In genomic region chrX:12014726-12015464, GRCm38 (mm10) we compare ENCODE assay signal across 13 mouse cellular contexts.
DNase-seq lines count a peak whose midpoint lies in the region; ATAC-seq and TF ChIP-seq lines count a peak whose summit lies in the region.
"Had no signal": no experiment of that assay in that cellular context is flagged by ENCODE, and none has a peak within 500 bp of the region (broad histone marks: within the 10 kb centered on the region; RNA-seq: fewer than 3 reads in every experiment).

No protein-coding gene starts in this region.

- H3K27me3 ChIP-seq in CH12.LX (replicated peaks): no peaks in the 10 kb centered on the region
- H3K27me3 ChIP-seq in neural tube, embryonic 15.5 days (replicated peaks): no peaks in the 10 kb centered on the region; the same call in 1 of the 2 replicates
- H3K27me3 ChIP-seq: embryonic facial prominence, embryonic 15.5 days had no signal

- WGBS in neural tube, embryonic 15.5 days: 47% methylated on average over 15 of the region's 15 CpGs

- dilution Hi-C loops in CH12.LX (cut with MboI; ENCODE audit: extremely low pct_ligation_motif_present, extremely low pct_unique_long_range_greater_than_20kb, low sequenced_read_pairs): no loop called here

- TF ChIP-seq POLR2A in CH12.LX (IDR thresholded peaks at IDR 0.05; ENCODE audit: low read depth, low read length): no peak

- H3K9me3 ChIP-seq in CH12.LX (replicated peaks; ENCODE audit: low read length): no peaks in the 10 kb centered on the region
- H3K9me3 ChIP-seq in neural tube, embryonic 15.5 days (replicated peaks): no peaks in the 10 kb centered on the region
- H3K9me3 ChIP-seq: embryonic facial prominence, embryonic 15.5 days; heart, embryonic 13.5 days had no signal

- no peak for TF ChIP-seq CTCF in CH12.LX (conservative IDR thresholded peaks at IDR 0.05 in 1 of 2, IDR thresholded peaks at IDR 0.05 in 1 of 2; ENCODE audit: low read depth in 2 of 2, low read length in 2 of 2)

- in situ Hi-C loops in CH12.LX (cut with MboI; ENCODE audit: low pct_ligation_motif_present, low pct_unique_long_range_greater_than_20kb, low sequenced_read_pairs): loop anchor here (10.0 to 25.0 kb wide), 2 partner anchors 120 to 378 kb away; no protein-coding TSS in a partner anchor

- peak overlapping the region; percentile 50 for H3K4me2 ChIP-seq in CH12.LX (ENCODE audit: insufficient read depth, low read depth, poor library complexity, severe bottlenecking)
- H3K4me2 ChIP-seq in neural tube, embryonic 15.5 days: no peak overlapping the region
- H3K4me2 ChIP-seq: embryonic facial prominence, embryonic 15.5 days; heart, embryonic 13.5 days had no signal

- no peaks in the 10 kb centered on the region for H3K79me2 ChIP-seq in CH12.LX (replicated peaks; ENCODE audit: control insufficient read depth, extremely low read depth, insufficient read depth, poor library complexity, severe bottlenecking)

- H3K4me1 ChIP-seq in CH12.LX (ENCODE audit: control insufficient read depth in 1 of 2, insufficient read depth in 2 of 2): peaks cover 4 to 10% of the 10 kb centered on the region in 2 experiments; a peak in 3 of 4 replicates
- H3K4me1 ChIP-seq in neural tube, embryonic 15.5 days: no peaks in the 10 kb centered on the region
- H3K4me1 ChIP-seq: embryonic facial prominence, embryonic 15.5 days; heart, embryonic 13.5 days had no signal

- peak overlapping the region; percentile 98 for H3K27ac ChIP-seq in CH12.LX (ENCODE audit: insufficient read depth, low read depth)
- no peak overlapping the region for H3K27ac ChIP-seq in neural tube, embryonic 15.5 days (replicated peaks)
- H3K27ac ChIP-seq: embryonic facial prominence, embryonic 15.5 days; heart, embryonic 13.5 days had no signal

- no peak; the same call in none of the 2 replicates for TF ChIP-seq RAD21 in CH12.LX (IDR thresholded peaks at IDR 0.05; ENCODE audit: low read depth, low read length)

- peak; percentile 92 for TF ChIP-seq EP300 in CH12.LX (IDR thresholded peaks at IDR 0.05; ENCODE audit: low read length)

- DNase-seq in 416B (ENCODE audit: low read depth): peak; percentile 77
- DNase-seq in CH12.LX (ENCODE audit: extremely low read depth): peak; percentile 85
- no peak for DNase-seq in right cerebral cortex, adult 2 months (ENCODE audit: low spot score in 2 of 2)
- DNase-seq in heart, adult 11 months: no peak
- DNase-seq in ovary, postnatal 14 days (ENCODE audit: low spot score): no peak
- DNase-seq: adrenal gland, postnatal 25 days; cerebellum, adult 8-10 months; kidney, postnatal 36 days had no signal

- peak; percentile 79 for ATAC-seq in erythroid progenitor cell, adult 5-6 weeks (replicated peaks; ENCODE audit: low FRiP score, poor library complexity, severe bottlenecking)
- ATAC-seq in megakaryocyte progenitor cell, adult 5-6 weeks (replicated peaks; ENCODE audit: poor library complexity): peak; percentile 88
- ATAC-seq in neural tube, embryonic 15.5 days (ENCODE audit: low FRiP score): no peak

- H3K36me3 ChIP-seq in CH12.LX (replicated peaks in 1 of 2; ENCODE audit: control insufficient read depth in 1 of 2, insufficient read depth in 1 of 2, low read length in 1 of 2): no peaks in the 10 kb centered on the region
- no peaks in the 10 kb centered on the region for H3K36me3 ChIP-seq in neural tube, embryonic 15.5 days
- H3K36me3 ChIP-seq: embryonic facial prominence, embryonic 15.5 days; heart, embryonic 13.5 days had no signal

- peak overlapping the region in 2 of 3 experiments; percentile 32 to 38 for H3K4me3 ChIP-seq in CH12.LX (replicated peaks in 1 of 3; ENCODE audit: low read depth in 2 of 3, low read length in 2 of 3, poor library complexity in 1 of 3)
- no peak overlapping the region for H3K4me3 ChIP-seq in neural tube, embryonic 15.5 days (replicated peaks)
- H3K4me3 ChIP-seq: embryonic facial prominence, embryonic 15.5 days; heart, embryonic 13.5 days had no signal

- peak overlapping the region; percentile 56; the same call in 1 of the 2 replicates for H3K9ac ChIP-seq in CH12.LX (ENCODE audit: insufficient read depth, low read depth)
- no peak overlapping the region for H3K9ac ChIP-seq in neural tube, embryonic 15.5 days (replicated peaks)
- H3K9ac ChIP-seq: embryonic facial prominence, embryonic 15.5 days; heart, embryonic 13.5 days had no signal

TF ChIP-seq in CH12.LX, 34 proteins besides CTCF, POLR2A, EP300 and RAD21:
- no peak for TF ChIP-seq ZNF384 (IDR thresholded peaks at IDR 0.05; ENCODE audit: low read depth, low read length)
- TF ChIP-seq JUND (conservative IDR thresholded peaks at IDR 0.05; ENCODE audit: low read depth, low read length): peak; percentile 97
- TF ChIP-seq KAT2A (IDR thresholded peaks at IDR 0.05; ENCODE audit: insufficient replicate concordance, low read length): no peak
- TF ChIP-seq SIN3A (IDR thresholded peaks at IDR 0.05; ENCODE audit: low read length): no peak
- no peak for TF ChIP-seq E2F4 (IDR thresholded peaks at IDR 0.05; ENCODE audit: insufficient replicate concordance, low read depth, low read length)
- peak; percentile 58; the same call in 1 of the 2 replicates for TF ChIP-seq RCOR1 (conservative IDR thresholded peaks at IDR 0.05; ENCODE audit: low read depth, low read length)
- peak; percentile 74 for TF ChIP-seq MEF2A (IDR thresholded peaks at IDR 0.05; ENCODE audit: borderline replicate concordance, low read depth, low read length)
- TF ChIP-seq HCFC1 (IDR thresholded peaks at IDR 0.05; ENCODE audit: low read depth, low read length): no peak
- TF ChIP-seq JUN (IDR thresholded peaks at IDR 0.05; ENCODE audit: insufficient read depth, low read depth, low read length): peak; percentile 88
- no peak for TF ChIP-seq NRF1 (IDR thresholded peaks at IDR 0.05; ENCODE audit: low read depth, low read length)
- TF ChIP-seq ZC3H11A (IDR thresholded peaks at IDR 0.05; ENCODE audit: low read depth, low read length): no peak
- no peak for TF ChIP-seq GABPA (IDR thresholded peaks at IDR 0.05; ENCODE audit: insufficient replicate concordance, low read depth, low read length)
- peak; percentile 85 for TF ChIP-seq ETS1 (conservative IDR thresholded peaks at IDR 0.05; ENCODE audit: low read depth, low read length)
- TF ChIP-seq TBP (conservative IDR thresholded peaks at IDR 0.05; ENCODE audit: low read depth, low read length): 0 out of 2 replicates have a peak, but pooled peaks have one; percentile 48
- no peak for TF ChIP-seq ZMIZ1 (IDR thresholded peaks at IDR 0.05; ENCODE audit: low read depth, low read length)
- TF ChIP-seq MXI1 (IDR thresholded peaks at IDR 0.05; ENCODE audit: low read depth, low read length): no peak
- TF ChIP-seq ZKSCAN1 (IDR thresholded peaks at IDR 0.05; ENCODE audit: borderline replicate concordance, low read depth, low read length): no peak
- peak; percentile 61 for TF ChIP-seq ELF1 (IDR thresholded peaks at IDR 0.05; ENCODE audit: low read depth, low read length)
- no peak for TF ChIP-seq POLR2AphosphoS2 (IDR thresholded peaks at IDR 0.05; ENCODE audit: low read depth, low read length)
- TF ChIP-seq TCF12 (IDR thresholded peaks at IDR 0.05; ENCODE audit: low read depth, low read length): no peak
- no peak for TF ChIP-seq MAZ (IDR thresholded peaks at IDR 0.05; ENCODE audit: low read depth, low read length)
- TF ChIP-seq CHD2 (IDR thresholded peaks at IDR 0.05; ENCODE audit: low read length): peak; percentile 76
- peak; percentile 99 for TF ChIP-seq IRF4 (IDR thresholded peaks at IDR 0.05; ENCODE audit: low read depth, low read length)
- peak; percentile 65; the same call in 1 of the 2 replicates for TF ChIP-seq BHLHE40 (IDR thresholded peaks at IDR 0.05; ENCODE audit: low read depth, low read length)

Comparison
In these comparisons a context has a peak if more than half of its experiments do, and no peak if none do; other contexts are left out.
1. DNase-seq: peak in 416B (single experiment) and CH12.LX (single experiment); none in right cerebral cortex, adult 2 months (0 of 2), heart, adult 11 months (single experiment) and ovary, postnatal 14 days (single experiment).